Mouse (Mus musculus) midbrain, embryonic 14.5 days (tissue): ENCODE results near the gene Snx30. TPM values are rescaled to one million over a fixed set of nuclear protein-coding genes. Genes with fewer than 3 reads are reported as not detected.

Experiments used
- ATAC-seq: fragments of 200-750 bp; cut with Nextera tagmentation; 2 replicates; pipeline ENCODE4 v1.8.0; 2017; ENCODE audit warnings: moderate number of reproducible peaks, moderate library complexity; ENCODE audit not compliant: low FRiP score, low TSS enrichment
- DNase-seq: peaks from one replicate; pipeline ENCODE4 v3.0.0-alpha.2; 2015
- H3K27ac ChIP-seq: fragments of 300-500 bp; sonication (generic); replicated peaks from 2 replicates; pipeline ENCODE4 v1.5.1; 2014; ENCODE audit warnings: mild to moderate bottlenecking, low read depth, low read length, moderate library complexity
- H3K27me3 ChIP-seq: fragments of 300-500 bp; sonication (generic); 2 replicates; pipeline ENCODE4 v1.6.1; 2014; ENCODE audit warnings: low read length, control low read depth, mixed read lengths; ENCODE audit not compliant: control insufficient read depth, insufficient read depth
- H3K36me3 ChIP-seq: fragments of 300-500 bp; sonication (generic); 2 replicates; pipeline ENCODE4 v1.6.1; 2014; ENCODE audit warnings: low read length, control low read depth; ENCODE audit not compliant: control insufficient read depth, insufficient read depth
- H3K4me1 ChIP-seq: fragments of 300-500 bp; sonication (generic); 2 replicates; pipeline ENCODE4 v1.6.1; 2014; ENCODE audit warnings: mild to moderate bottlenecking, antibody characterized with exemption, low read length, control low read depth; ENCODE audit not compliant: control insufficient read depth, insufficient read depth
- H3K4me2 ChIP-seq: fragments of 300-500 bp; sonication (generic); 2 replicates; pipeline ENCODE4 v1.6.1; 2014; ENCODE audit warnings: mild to moderate bottlenecking, low read length, moderate library complexity
- H3K4me3 ChIP-seq: fragments of 300-500 bp; sonication (generic); replicated peaks from 2 replicates; pipeline ENCODE4 v1.5.1; 2014; ENCODE audit warnings: low read depth, low read length
- H3K9ac ChIP-seq: fragments of 300-500 bp; sonication (generic); replicated peaks from 2 replicates; pipeline ENCODE4 v1.6.1; 2014; ENCODE audit warnings: mild to moderate bottlenecking, low read length, moderate library complexity
- H3K9me3 ChIP-seq: fragments of 300-500 bp; sonication (generic); 2 replicates; pipeline ENCODE4 v1.6.1; 2016; ENCODE audit warnings: low read length, control low read depth, mixed read lengths; ENCODE audit not compliant: control insufficient read depth
- WGBS: fragments of 180-500 bp; shearing (Covaris S2); extraction: QIAGEN DNeasy Blood & Tissue Kit; methylation state at CpG from one replicate; pipeline ENCODE4 v1.1.7; 2014; 5-methylcytosine and 5-hydroxymethylcytosine counted together
- polyA plus RNA-seq: library from polyadenylated mRNA; unstranded; fragments of >200 nt; fragmentation: Nextera tagmentation; extraction: Ambion mirVana; gene quantifications from 2 replicates; pipeline ENCODE4 v1.2.1, GENCODE M21; 2014

The Snx30 gene
- polyA plus RNA-seq, 1 experiment from 2014 or later, result 22.7 TPM

DNA sequence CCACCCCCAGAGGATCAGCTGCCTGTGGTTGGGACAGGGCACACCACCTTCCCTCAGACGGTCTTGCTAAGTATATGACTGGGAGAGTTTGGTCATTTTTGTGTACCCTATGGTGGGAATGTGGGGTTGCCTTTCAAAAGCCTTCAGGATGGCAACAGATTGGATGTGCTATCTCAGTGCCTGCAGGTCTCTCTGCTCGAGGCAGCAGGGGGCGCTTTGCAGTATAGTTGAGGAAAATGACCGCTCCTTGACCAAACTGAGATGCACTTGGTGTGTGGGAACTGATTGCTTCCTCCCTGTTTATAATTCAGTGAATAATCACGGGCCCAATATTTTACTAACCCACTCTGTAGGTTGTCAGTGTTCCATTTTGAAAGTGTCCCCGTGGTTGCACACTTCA is 96.9 kb downstream of the Snx30 start:
- Histone ChIP-seq H3K4me1 (no peaks in the 10 kb centered on the region), H3K9me3 (no peaks in the 10 kb centered on the region), H3K4me2 (no peak overlapping the region), H3K9ac (no peak overlapping the region), H3K36me3 (peaks cover 19% of the 10 kb centered on the region; the same call in 1 of the 2 replicates), H3K27ac (no peak overlapping the region), H3K27me3 (no peaks in the 10 kb centered on the region), H3K4me3 (no peak overlapping the region)
- 72% methylated on average over 6 of the region's 6 CpGs for WGBS
- DNase-seq (no peak), ATAC-seq (no peak)

DNA sequence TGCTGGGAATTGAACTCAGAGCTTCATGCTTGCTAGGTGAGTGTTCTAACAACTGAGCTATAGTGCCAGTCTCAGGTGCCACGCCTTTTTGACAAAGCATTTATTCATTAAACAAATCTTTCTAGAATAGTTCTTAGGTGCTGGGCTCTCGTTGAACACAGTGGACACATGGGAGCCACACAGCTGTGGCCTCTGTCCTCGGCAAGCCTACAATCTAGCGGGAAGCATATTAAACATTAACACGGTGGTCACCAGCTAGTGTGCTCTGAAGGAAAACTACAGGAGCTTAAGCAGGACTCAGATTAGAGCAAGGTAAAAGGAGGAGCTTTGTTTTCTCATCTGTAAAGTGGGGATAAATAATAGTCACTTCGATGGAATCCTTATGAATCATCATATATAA is 101.5 kb downstream of the Snx30 start:
- ATAC-seq, result no peak
- DNase-seq, result no peak

DNA sequence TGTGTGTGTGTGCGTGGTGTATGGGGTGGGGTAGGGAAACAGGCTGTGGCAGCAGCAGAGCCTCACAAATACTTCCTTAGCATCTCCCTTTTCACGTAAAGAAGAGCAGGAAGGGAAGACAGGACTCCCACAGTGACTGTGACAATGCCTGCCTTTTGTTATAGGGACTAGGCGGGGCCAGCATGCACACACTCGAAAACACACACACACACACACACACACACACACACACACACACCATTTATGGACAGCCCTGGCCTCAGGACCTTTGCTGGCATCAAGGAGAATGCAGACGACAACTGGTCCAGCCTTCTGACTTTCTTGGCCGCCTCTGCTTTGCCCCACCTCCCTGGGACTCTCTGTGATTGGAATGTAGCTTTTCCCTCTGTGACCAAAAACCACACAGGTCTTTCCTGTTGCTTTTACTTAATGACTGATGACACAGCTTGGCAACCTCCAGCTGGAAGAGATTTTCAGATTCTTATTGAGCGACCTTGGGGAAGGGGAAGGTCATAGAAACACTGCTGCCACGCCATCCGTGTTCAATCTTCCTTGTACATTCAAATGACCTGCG is 102.1 kb downstream of the Snx30 start:
- WGBS, result 46% methylated on average over 10 of the region's 10 CpGs
- ATAC-seq, result no peak

More for the DNA sequence above, 101.5 kb downstream of the Snx30 start:
- Histone ChIP-seq H3K4me2 (no peak overlapping the region), H3K9ac (no peak overlapping the region), H3K9me3 (no peaks in the 10 kb centered on the region), H3K4me3 (no peak overlapping the region), H3K27me3 (no peaks in the 10 kb centered on the region), H3K36me3 (no peaks in the 10 kb centered on the region), H3K27ac (no peak overlapping the region), H3K4me1 (no peaks in the 10 kb centered on the region)
- 88% methylated on average over 6 of the region's 6 CpGs for WGBS

GRCm38 (mm10) chr4:59908785-59909184 is 103.1 kb downstream of the Snx30 start:
- H3K36me3 ChIP-seq, result no peaks in the 10 kb centered on the region
- no peaks in the 10 kb centered on the region for H3K27me3 ChIP-seq
- no peak overlapping the region for H3K27ac ChIP-seq
- DNase-seq (no peak), ATAC-seq (no peak)
- no peak overlapping the region for H3K4me2 ChIP-seq
- no peaks in the 10 kb centered on the region for H3K4me1 ChIP-seq
- no peak overlapping the region for H3K4me3 ChIP-seq
- no peaks in the 10 kb centered on the region for H3K9me3 ChIP-seq
- no peak overlapping the region for H3K9ac ChIP-seq
- WGBS, result 89% methylated on average over 2 of the region's 2 CpGs

More for the DNA sequence above, 102.1 kb downstream of the Snx30 start:
- Histone ChIP-seq H3K4me1 (no peaks in the 10 kb centered on the region), H3K4me2 (no peak overlapping the region), H3K9ac (no peak overlapping the region), H3K36me3 (no peaks in the 10 kb centered on the region), H3K27ac (no peak overlapping the region), H3K9me3 (no peaks in the 10 kb centered on the region), H3K4me3 (no peak overlapping the region), H3K27me3 (no peaks in the 10 kb centered on the region)
- no peak for DNase-seq

GRCm38 (mm10) chr4:59914608-59915403 is 109.2 kb downstream of the Snx30 start, which contains the start of gene Slc46a2:
Slc46a2 (minus strand) TSS chr4:59915056.
- no peak within 1 kb of the TSS for H3K27ac ChIP-seq
- H3K9me3 ChIP-seq, result no peaks in the 10 kb centered on the region
- no peak within 1 kb of the TSS for H3K9ac ChIP-seq
- no peaks in the 10 kb centered on the region for H3K4me1 ChIP-seq
- H3K4me3 ChIP-seq, result no peak within 1 kb of the TSS
- WGBS, result 18% methylated on average over 22 of the region's 22 CpGs
- no peak within 1 kb of the TSS for H3K4me2 ChIP-seq
- no peak for ATAC-seq
- H3K36me3 ChIP-seq, result no peaks in the 10 kb centered on the region
- DNase-seq, result no peak
- H3K27me3 ChIP-seq, result no peaks in the 10 kb centered on the region

GRCm38 (mm10) chr4:59917966-59918365 is 112.3 kb downstream of the Snx30 start:
- Histone ChIP-seq H3K4me1 (no peaks in the 10 kb centered on the region), H3K27ac (no peak overlapping the region), H3K4me3 (no peak overlapping the region), H3K9ac (no peak overlapping the region), H3K36me3 (no peaks in the 10 kb centered on the region), H3K27me3 (no peaks in the 10 kb centered on the region), H3K4me2 (no peak overlapping the region), H3K9me3 (no peaks in the 10 kb centered on the region)
- ATAC-seq, result no peak
- no peak for DNase-seq
- 97% methylated on average over 3 of the region's 3 CpGs for WGBS

- Histone ChIP-seq H3K9me3 (no peaks in the 10 kb centered on the region), H3K4me1 (no peaks in the 10 kb centered on the region), H3K36me3 (no peaks in the 10 kb centered on the region), H3K27ac (no peak overlapping the region), H3K4me2 (no peak overlapping the region), H3K27me3 (no peaks in the 10 kb centered on the region), H3K4me3 (no peak overlapping the region), H3K9ac (no peak overlapping the region)
- DNase-seq (no peak), ATAC-seq (no peak)
- WGBS, result 85% methylated on average over 9 of the region's 9 CpGs
Measured at GRCm38 (mm10) chr4:59925082-59925481, 119.4 kb downstream of the Snx30 start.

GRCm38 (mm10) chr4:59927666-59928065 is 122.0 kb downstream of the Snx30 start:
- Histone ChIP-seq H3K9me3 (no peaks in the 10 kb centered on the region), H3K4me3 (no peak overlapping the region), H3K27me3 (no peaks in the 10 kb centered on the region), H3K4me2 (no peak overlapping the region), H3K27ac (no peak overlapping the region), H3K36me3 (no peaks in the 10 kb centered on the region), H3K9ac (no peak overlapping the region), H3K4me1 (no peaks in the 10 kb centered on the region)
- WGBS, result 90% methylated on average over 3 of the region's 3 CpGs
- DNase-seq (no peak), ATAC-seq (no peak)

DNA sequence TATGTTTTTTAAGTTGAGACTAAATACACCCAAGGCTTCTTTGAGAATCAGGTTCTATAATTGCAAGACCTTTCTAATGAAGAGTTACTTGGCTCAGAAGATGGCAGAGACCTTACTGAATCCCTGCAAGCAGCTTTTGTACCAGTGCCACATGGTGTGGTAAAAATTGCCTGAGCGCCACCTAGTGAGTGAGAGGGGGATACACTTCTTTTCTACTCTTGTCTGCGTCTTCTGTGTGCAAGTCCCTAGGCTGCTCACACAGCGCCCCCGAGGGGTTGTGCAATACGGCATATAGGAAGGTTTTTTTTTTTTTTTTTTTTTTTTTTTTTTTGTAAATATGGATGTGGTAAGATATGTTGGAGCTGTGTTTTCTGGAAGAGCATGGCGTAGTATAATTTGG is 122.7 kb downstream of the Snx30 start:
- H3K4me2 ChIP-seq, result no peak overlapping the region
- no peak overlapping the region for H3K4me3 ChIP-seq
- no peaks in the 10 kb centered on the region for H3K9me3 ChIP-seq
- no peaks in the 10 kb centered on the region for H3K27me3 ChIP-seq
- ATAC-seq, result no peak
- no peak overlapping the region for H3K27ac ChIP-seq
- H3K36me3 ChIP-seq, result no peaks in the 10 kb centered on the region
- no peaks in the 10 kb centered on the region for H3K4me1 ChIP-seq
- H3K9ac ChIP-seq, result no peak overlapping the region
- peak; percentile 63 for DNase-seq
- WGBS, result 28% methylated on average over 6 of the region's 6 CpGs
